Mouse (Mus musculus) liver, embryonic 14.5 days (tissue): ENCODE measurements around the gene C2cd5.

Source experiments
- CTCF ChIP-seq: IDR thresholded peaks from 2 replicates; pipeline ENCODE4 v1.5.1; 2016; ENCODE audit warnings: antibody characterized with exemption, low read depth, control low read depth
- EP300 ChIP-seq: IDR thresholded peaks from 2 replicates; pipeline ENCODE4 v1.6.1; 2016; ENCODE audit warnings: antibody characterized with exemption, low read depth

DNA sequence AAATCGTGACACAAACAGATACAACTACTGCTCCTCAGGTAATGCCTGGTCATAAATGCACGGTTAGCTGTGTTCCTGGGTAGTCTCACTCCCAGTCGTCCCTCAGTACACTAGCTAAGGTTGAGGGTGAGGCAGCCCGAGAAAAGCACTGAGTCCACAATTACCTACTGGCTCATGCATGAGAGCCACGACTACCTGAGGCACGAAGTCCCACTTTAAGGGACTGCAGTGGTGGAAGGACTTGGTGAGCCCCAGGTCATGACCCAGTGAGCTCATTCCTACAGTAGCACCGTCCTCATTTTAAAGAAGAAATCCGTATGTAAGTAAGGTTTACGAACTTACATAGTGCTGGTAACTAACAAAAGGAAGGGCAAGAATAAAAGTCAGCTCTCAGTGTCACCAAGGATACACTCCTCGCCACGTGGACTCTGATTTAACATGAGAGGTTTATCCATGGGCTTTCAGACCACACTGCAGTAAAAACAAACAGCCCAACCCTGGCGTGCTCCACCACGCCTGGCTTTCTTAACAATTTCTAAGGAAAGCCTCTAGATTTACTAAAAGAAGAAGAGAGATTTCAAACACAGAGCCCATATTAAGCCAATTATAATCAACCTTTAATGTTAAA is 18.3 kb downstream of the C2cd5 start:
- TF ChIP-seq CTCF (no peak), EP300 (no peak)
